Mouse (Mus musculus) MN1 (cell line): ENCODE results near the gene Slc35f1.

Experiments used
- DNase-seq: peaks from one replicate; pipeline ENCODE4 v3.0.0-alpha.2; 2016; ENCODE audit warnings: low spot score

Slc35f1 gene

GRCm38 (mm10) chr10:53101412-53101811 is 411.1 kb downstream of the Slc35f1 start:
- no peak for DNase-seq

GRCm38 (mm10) chr10:53102423-53102822 is 412.1 kb downstream of the Slc35f1 start:
- DNase-seq = no peak

GRCm38 (mm10) chr10:53115028-53115427 is 424.7 kb downstream of the Slc35f1 start:
- DNase-seq = peak; percentile 27

GRCm38 (mm10) chr10:53115673-53116398 is 425.5 kb downstream of the Slc35f1 start:
- DNase-seq = peak; percentile 41

- no peak for DNase-seq
These were observed 430.3 kb downstream of the Slc35f1 start for GRCm38 (mm10) chr10:53120608-53121007.

GRCm38 (mm10) chr10:53124365-53124764 is 434.0 kb downstream of the Slc35f1 start:
- no peak for DNase-seq

GRCm38 (mm10) chr10:53132707-53133106 is 442.4 kb downstream of the Slc35f1 start:
- DNase-seq = no peak

GRCm38 (mm10) chr10:53150321-53150720 is 460.0 kb downstream of the Slc35f1 start:
- no peak for DNase-seq

- DNase-seq = no peak
These were observed 460.6 kb downstream of the Slc35f1 start for GRCm38 (mm10) chr10:53150916-53151315.

- DNase-seq = no peak
These were observed 466.0 kb downstream of the Slc35f1 start for GRCm38 (mm10) chr10:53156374-53156773.

- no peak for DNase-seq
These were observed 467.4 kb downstream of the Slc35f1 start for GRCm38 (mm10) chr10:53157740-53158139.
